Mouse (Mus musculus): Measurements from ENCODE around the gene Gpr161.
"Not testable (repeated sequence)": the region's sequence is repeated elsewhere in the genome, so short reads cannot be mapped to it uniquely, and the experiment has no call there.

The Gpr161 gene

GRCm38 (mm10) chr1:165316361-165316760, 20.8 kb downstream of the Gpr161 start:
- DNase-seq (ENCODE audit: low spot score in 2 of 2) = no peak

GRCm38 (mm10) chr1:165320141-165320934, 24.7 kb downstream of the Gpr161 start:
- peak; percentile 41 to 47 for DNase-seq (ENCODE audit: low spot score in 2 of 2)

- no peak for DNase-seq (ENCODE audit: low spot score in 2 of 2)
Observed at GRCm38 (mm10) chr1:165321393-165321861, 25.8 kb downstream of the Gpr161 start.

GRCm38 (mm10) chr1:165321891-165322290, 26.3 kb downstream of the Gpr161 start:
- no peak for DNase-seq (ENCODE audit: low spot score in 2 of 2)

- DNase-seq (ENCODE audit: low spot score in 2 of 2) = peak; percentile 18 to 26
Observed at GRCm38 (mm10) chr1:165322934-165323333, 27.3 kb downstream of the Gpr161 start.

GRCm38 (mm10) chr1:165327370-165327769, 31.8 kb downstream of the Gpr161 start:
- DNase-seq (ENCODE audit: low spot score in 2 of 2) = no peak

- DNase-seq (ENCODE audit: low spot score in 2 of 2) = no peak
Observed at GRCm38 (mm10) chr1:165327831-165328230, 32.2 kb downstream of the Gpr161 start.

GRCm38 (mm10) chr1:165328384-165329289, 33.0 kb downstream of the Gpr161 start:
- not testable (repeated sequence) for DNase-seq (ENCODE audit: low spot score in 2 of 2)

GRCm38 (mm10) chr1:165330859-165331258, 35.3 kb downstream of the Gpr161 start:
- no peak for DNase-seq (ENCODE audit: low spot score in 2 of 2)

GRCm38 (mm10) chr1:165332797-165333196, 37.2 kb downstream of the Gpr161 start:
- DNase-seq (ENCODE audit: low spot score in 2 of 2) = no peak

GRCm38 (mm10) chr1:165342126-165342525, 46.5 kb downstream of the Gpr161 start:
- DNase-seq (ENCODE audit: low spot score in 2 of 2) = no peak

GRCm38 (mm10) chr1:165344453-165344852, 48.9 kb downstream of the Gpr161 start:
- no peak for DNase-seq (ENCODE audit: low spot score in 2 of 2)

GRCm38 (mm10) chr1:165348627-165349026, 53.0 kb downstream of the Gpr161 start:
- no peak for DNase-seq (ENCODE audit: low spot score in 2 of 2)

- DNase-seq (ENCODE audit: low spot score in 2 of 2) = no peak
Observed at GRCm38 (mm10) chr1:165356347-165356746, 60.8 kb downstream of the Gpr161 start.

- DNase-seq (ENCODE audit: low spot score in 2 of 2) = no peak
Observed at GRCm38 (mm10) chr1:165363271-165363670, 67.7 kb downstream of the Gpr161 start.

GRCm38 (mm10) chr1:165365057-165365456, 69.5 kb downstream of the Gpr161 start:
- DNase-seq (ENCODE audit: low spot score in 2 of 2) = no peak

- no peak for DNase-seq (ENCODE audit: low spot score in 2 of 2)
Observed at GRCm38 (mm10) chr1:165370990-165371389, 75.4 kb downstream of the Gpr161 start.

GRCm38 (mm10) chr1:165373839-165374238, 78.2 kb downstream of the Gpr161 start:
- DNase-seq (ENCODE audit: low spot score in 2 of 2) = no peak
